Mouse (Mus musculus) ES-E14 (cell line): ENCODE data around the gene Cab39l. TPM values are rescaled to one million over a fixed set of nuclear protein-coding genes. Genes with fewer than 3 reads are reported as not detected.

Experiments used
- DNase-seq: peaks from one replicate; pipeline ENCODE4 v3.0.0-alpha.2; 2013; ENCODE audit warnings: low read depth, low spot score
- H3K27ac ChIP-seq: 2 replicates; pipeline ENCODE4 v1.5.1; 2012; ENCODE audit warnings: low read depth, mild to moderate bottlenecking, low read length, moderate library complexity, mixed read lengths; ENCODE audit not compliant: poor library complexity, insufficient read depth, severe bottlenecking
- H3K36me3 ChIP-seq: 2 replicates; pipeline ENCODE4 v1.6.1; 2012; ENCODE audit warnings: mild to moderate bottlenecking, low read length, moderate library complexity, mixed read lengths; ENCODE audit not compliant: control insufficient read depth, poor library complexity, insufficient read depth, severe bottlenecking
- H3K4me1 ChIP-seq, 2 experiments: fragments of 150-350 bp in 1 of 2; sonication (generic) in 1 of 2; 2 replicates each; pipeline ENCODE4 v1.6.1; 2012; ENCODE audit warnings: low read length in 2 of 2, mild to moderate bottlenecking in 1 of 2, mixed read lengths in 1 of 2; ENCODE audit not compliant: control insufficient read depth in 2 of 2, insufficient read depth in 2 of 2, poor library complexity in 1 of 2
- H3K4me3 ChIP-seq, 2 experiments: fragments of 150-350 bp in 1 of 2; sonication (generic) in 1 of 2; 2 replicates each; pipeline ENCODE4 v1.5.1; 2012; ENCODE audit warnings: low read length in 2 of 2, low read depth in 1 of 2, mild to moderate bottlenecking in 1 of 2, mixed read lengths in 1 of 2; ENCODE audit not compliant: insufficient read depth in 1 of 2, poor library complexity in 1 of 2, severe bottlenecking in 1 of 2
- H3K9ac ChIP-seq: 2 replicates; pipeline ENCODE4 v1.6.1; 2012; ENCODE audit warnings: low read depth, mild to moderate bottlenecking, low read length, mixed read lengths; ENCODE audit not compliant: poor library complexity, insufficient read depth, severe bottlenecking
- H3K9me3 ChIP-seq: fragments of 150-350 bp; sonication (generic); 2 replicates; pipeline ENCODE4 v1.6.1; 2012; ENCODE audit warnings: low read depth, mild to moderate bottlenecking, low read length; ENCODE audit not compliant: control insufficient read depth, insufficient read depth
- CHD2 ChIP-seq: IDR thresholded peaks from 2 replicates; pipeline ENCODE4 v1.6.1; 2014; ENCODE audit warnings: mild to moderate bottlenecking, low read depth, low read length, inconsistent platforms
- HCFC1 ChIP-seq: IDR thresholded peaks from 2 replicates; pipeline ENCODE4 v1.6.1; 2012; ENCODE audit warnings: low read length, inconsistent platforms, borderline replicate concordance; ENCODE audit not compliant: insufficient read depth
- MAFK ChIP-seq: IDR thresholded peaks from 2 replicates; pipeline ENCODE4 v1.6.1; 2014; ENCODE audit warnings: mild to moderate bottlenecking, low read depth, low read length, inconsistent platforms; ENCODE audit not compliant: insufficient read depth
- ZC3H11A ChIP-seq: IDR thresholded peaks from 2 replicates; pipeline ENCODE4 v1.6.1; 2012; ENCODE audit warnings: low read depth, mild to moderate bottlenecking, inconsistent platforms, low read length, borderline replicate concordance
- ZNF384 ChIP-seq: IDR thresholded peaks from 2 replicates; pipeline ENCODE4 v1.6.1; 2012; ENCODE audit warnings: low read depth, low read length, inconsistent platforms
- in situ Hi-C, 2 experiments: fragments of 600-800 bp; cut with MboI; formaldehyde crosslinking; loops; one replicate each; pipeline ENCODE4 v1.15.1; 2025; ENCODE audit warnings: low sequenced_read_pairs in 2 of 2, inconsistent platforms in 1 of 2; ENCODE audit not compliant: unreplicated experiment in 2 of 2
- total RNA-seq: library from RNA; depleted of rRNA; stranded (reverse); fragments of 300-350 nt; gene quantifications from 2 replicates; pipeline ENCODE4 v1.2.3, GENCODE M21; 2012

The Cab39l gene
- total RNA-seq, 1 experiment, result 5.8 TPM

DNA sequence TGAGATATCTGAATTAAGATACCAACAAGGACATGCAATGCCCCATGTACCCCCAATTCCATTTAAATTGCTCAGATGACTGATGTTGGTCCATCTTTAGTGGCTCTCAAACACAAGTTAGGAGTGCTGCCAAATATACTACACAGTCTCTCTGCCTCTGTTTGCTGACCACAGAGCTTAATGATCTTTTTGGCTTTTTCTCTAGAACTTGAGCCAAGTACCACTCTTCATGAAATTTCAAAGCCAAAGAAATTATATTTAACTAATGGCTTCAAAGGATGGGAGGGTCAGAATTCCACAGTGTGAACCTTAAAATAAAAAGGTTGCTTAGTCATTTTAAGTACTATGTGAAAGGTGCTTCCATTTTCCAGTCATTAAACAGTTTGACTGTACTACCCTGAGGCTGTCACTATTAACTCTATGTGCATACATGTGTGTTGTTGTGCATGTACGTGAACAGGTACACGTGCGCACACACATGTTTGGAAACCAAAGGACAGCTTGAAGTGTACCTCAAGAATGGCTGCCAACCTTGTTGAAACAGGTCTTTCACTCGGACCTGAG lies 44.6 kb downstream of the Cab39l start:
- Histone ChIP-seq H3K27ac (no peak overlapping the region), H3K36me3 (no peaks in the 10 kb centered on the region), H3K4me1 (no peaks in the 10 kb centered on the region), H3K4me3 (no peak overlapping the region), H3K9me3 (no peaks in the 10 kb centered on the region), H3K9ac (no peak overlapping the region)
- TF ChIP-seq CHD2, result no peak
- TF ChIP-seq ZNF384, result no peak
- no peak for TF ChIP-seq MAFK
- no peak for TF ChIP-seq HCFC1
- no peak for TF ChIP-seq ZC3H11A
- no peak for DNase-seq
- in situ Hi-C loops, result no loop called here

DNA sequence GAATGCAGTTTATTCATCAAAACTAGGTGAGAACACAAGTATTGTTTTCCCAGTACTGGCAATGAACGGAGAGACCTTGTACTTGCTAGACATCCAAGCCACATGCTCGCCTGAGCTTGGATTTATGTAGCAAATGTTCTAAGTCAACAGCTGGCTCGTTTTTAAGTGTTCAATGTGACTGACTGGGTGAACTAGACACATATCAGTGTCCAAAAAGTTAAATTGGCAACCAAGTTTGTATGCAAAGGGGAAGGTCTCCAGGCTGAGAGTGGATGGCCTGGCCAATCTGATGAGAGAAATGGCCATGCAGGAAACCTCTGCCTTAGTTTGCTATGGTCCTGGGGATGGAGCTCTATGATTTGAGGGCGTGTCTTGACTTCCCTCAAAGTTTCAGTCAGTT lies 51.6 kb downstream of the Cab39l start:
- no peaks in the 10 kb centered on the region for H3K9me3 ChIP-seq
- no peak for DNase-seq
- no peaks in the 10 kb centered on the region for H3K4me1 ChIP-seq
- TF ChIP-seq ZNF384, result no peak
- TF ChIP-seq HCFC1, result no peak
- no peak for TF ChIP-seq CHD2
- no peak for TF ChIP-seq MAFK
- TF ChIP-seq ZC3H11A, result no peak
- no peak overlapping the region for H3K4me3 ChIP-seq
- in situ Hi-C loops, result no loop called here
- H3K36me3 ChIP-seq, result no peaks in the 10 kb centered on the region
- H3K9ac ChIP-seq, result no peak overlapping the region
- H3K27ac ChIP-seq, result no peak overlapping the region

DNA sequence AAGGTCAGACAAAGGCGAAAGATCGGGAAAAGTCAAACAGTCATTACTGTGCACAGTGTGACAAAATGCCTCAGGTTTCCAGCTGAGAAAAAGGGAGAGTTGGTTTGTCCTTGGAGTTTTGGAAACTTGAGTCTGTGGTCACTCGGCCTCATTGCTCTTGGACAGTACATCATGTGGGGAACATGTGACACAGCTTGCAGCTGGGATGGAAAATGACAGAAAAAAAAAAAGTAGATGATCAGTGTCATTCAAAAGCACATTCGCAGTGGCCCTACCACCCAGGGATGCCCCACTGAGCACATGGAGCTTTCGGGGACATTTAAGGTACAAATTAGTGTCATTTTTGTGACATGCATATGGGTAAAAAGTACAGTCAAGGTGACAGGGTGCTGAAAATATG lies 57.2 kb downstream of the Cab39l start:
- Histone ChIP-seq H3K9me3 (no peaks in the 10 kb centered on the region), H3K27ac (no peak overlapping the region), H3K9ac (no peak overlapping the region), H3K36me3 (no peaks in the 10 kb centered on the region; the same call in 1 of the 2 replicates), H3K4me3 (no peak overlapping the region), H3K4me1 (no peaks in the 10 kb centered on the region)
- TF ChIP-seq HCFC1 (no peak), ZC3H11A (no peak), MAFK (no peak), ZNF384 (no peak), CHD2 (no peak)
- in situ Hi-C loops, result no loop called here
- DNase-seq, result no peak

DNA sequence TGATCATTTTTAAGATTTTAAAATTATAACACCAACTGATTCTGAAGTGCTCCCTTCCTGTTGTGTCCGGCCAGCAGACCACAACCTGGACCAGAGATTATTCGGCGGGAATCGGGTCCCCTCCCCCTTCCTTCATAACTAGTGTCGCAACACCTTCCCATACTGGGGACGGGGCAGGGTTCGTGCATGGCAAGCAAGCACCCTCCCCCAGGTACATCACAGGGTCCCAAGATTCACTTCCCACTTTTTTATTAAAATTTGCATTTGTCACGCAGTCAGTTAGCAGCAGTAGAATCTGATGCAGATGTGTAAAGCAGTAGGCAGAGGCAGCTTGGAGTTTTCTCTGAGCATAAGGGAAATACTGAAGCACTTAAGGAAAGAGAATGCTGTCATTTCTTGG lies 64.1 kb downstream of the Cab39l start:
- Histone ChIP-seq H3K9me3 (no peaks in the 10 kb centered on the region), H3K4me3 (no peak overlapping the region), H3K4me1 (no peaks in the 10 kb centered on the region), H3K27ac (no peak overlapping the region), H3K9ac (no peak overlapping the region), H3K36me3 (no peaks in the 10 kb centered on the region; the same call in none of the 2 replicates)
- TF ChIP-seq MAFK, result no peak
- TF ChIP-seq CHD2, result no peak
- TF ChIP-seq ZC3H11A, result no peak
- no peak for TF ChIP-seq HCFC1
- no peak for TF ChIP-seq ZNF384
- no peak for DNase-seq
- in situ Hi-C loops, result no loop called here

DNA sequence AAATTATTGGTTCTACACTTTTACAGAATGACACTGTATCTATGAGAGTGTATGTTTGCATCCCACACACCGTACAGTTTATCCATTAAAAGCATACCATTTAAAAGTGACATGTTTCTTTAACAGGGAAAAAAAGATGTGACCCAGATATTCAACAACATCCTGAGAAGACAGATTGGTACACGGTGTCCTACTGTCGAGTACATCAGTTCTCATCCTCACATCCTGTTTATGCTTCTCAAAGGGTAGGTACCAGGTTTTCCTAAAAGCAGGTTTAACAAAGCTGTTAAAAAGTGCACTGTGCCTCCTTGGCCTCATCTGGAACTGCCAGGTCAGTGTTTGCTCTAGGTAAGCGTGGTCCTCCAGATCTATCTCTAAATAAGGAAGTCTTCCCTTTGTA lies 65.4 kb downstream of the Cab39l start:
- DNase-seq, result no peak
- H3K9me3 ChIP-seq, result no peaks in the 10 kb centered on the region
- no peaks in the 10 kb centered on the region; the same call in none of the 2 replicates for H3K36me3 ChIP-seq
- no peaks in the 10 kb centered on the region for H3K4me1 ChIP-seq
- in situ Hi-C loops, result no loop called here
- H3K27ac ChIP-seq, result no peak overlapping the region
- H3K4me3 ChIP-seq, result no peak overlapping the region
- no peak for TF ChIP-seq CHD2
- no peak for TF ChIP-seq ZNF384
- no peak for TF ChIP-seq MAFK
- no peak for TF ChIP-seq HCFC1
- TF ChIP-seq ZC3H11A, result no peak
- H3K9ac ChIP-seq, result no peak overlapping the region
